Mouse (Mus musculus) CH12.LX (cell line): ENCODE measurements around the gene Cryzl2. TPM values are rescaled to one million over a fixed set of nuclear protein-coding genes. Genes with fewer than 3 reads are reported as not detected.

ENCODE experiments used
- DNase-seq: peaks from one replicate; pipeline ENCODE4 v3.0.0-alpha.2; 2013; ENCODE audit errors: extremely low read depth
- H3K27ac ChIP-seq: 2 replicates; pipeline ENCODE4 v1.5.1; 2012; ENCODE audit warnings: low read depth, mild to moderate bottlenecking, control low read depth, moderate library complexity; ENCODE audit not compliant: insufficient read depth
- H3K27me3 ChIP-seq: replicated peaks from 2 replicates; pipeline ENCODE3; 2012; ENCODE audit warnings: inconsistent platforms
- H3K36me3 ChIP-seq, 2 experiments: replicated peaks in 1 of 2; 2 replicates each; pipeline versions ENCODE3 to v1.6.1; 2012; ENCODE audit warnings: inconsistent platforms in 1 of 2, low read length in 1 of 2, mild to moderate bottlenecking in 1 of 2, mixed read lengths in 1 of 2, moderate library complexity in 1 of 2; ENCODE audit not compliant: control insufficient read depth in 1 of 2, insufficient read depth in 1 of 2
- H3K4me1 ChIP-seq, 2 experiments: 2 replicates each; pipeline ENCODE4 v1.6.1; 2012; ENCODE audit warnings: inconsistent platforms in 1 of 2, moderate library complexity in 1 of 2; ENCODE audit not compliant: insufficient read depth in 2 of 2, control insufficient read depth in 1 of 2
- H3K4me2 ChIP-seq: 2 replicates; pipeline ENCODE4 v1.6.1; 2012; ENCODE audit warnings: low read depth, mild to moderate bottlenecking, control low read depth; ENCODE audit not compliant: poor library complexity, insufficient read depth, severe bottlenecking
- H3K4me3 ChIP-seq, 3 experiments: fragments of 150-350 bp in 1 of 3; sonication (generic) in 1 of 3; replicated peaks in 1 of 3; 2 replicates each; pipeline versions ENCODE3 to v1.5.1; 2011 to 2012; ENCODE audit warnings: low read depth in 2 of 3, low read length in 2 of 3, mild to moderate bottlenecking in 2 of 3, moderate library complexity in 2 of 3, control low read depth in 1 of 3, improper control_type of control experiment in 1 of 3, inconsistent platforms in 1 of 3, mixed read lengths in 1 of 3; ENCODE audit not compliant: poor library complexity in 1 of 3
- H3K79me2 ChIP-seq: replicated peaks from 2 replicates; pipeline ENCODE4 v1.6.1; 2012; ENCODE audit warnings: mild to moderate bottlenecking, moderate library complexity; ENCODE audit not compliant: control insufficient read depth, poor library complexity, insufficient read depth, severe bottlenecking; ENCODE audit errors: extremely low read depth
- H3K9ac ChIP-seq: 2 replicates; pipeline ENCODE4 v1.6.1; 2012; ENCODE audit warnings: low read depth, mild to moderate bottlenecking, control low read depth, moderate library complexity; ENCODE audit not compliant: insufficient read depth
- H3K9me3 ChIP-seq: replicated peaks from 2 replicates; pipeline ENCODE3; 2012; ENCODE audit warnings: low read length, inconsistent platforms, mixed read lengths
- BHLHE40 ChIP-seq: IDR thresholded peaks from 2 replicates; pipeline ENCODE4 v1.6.1; 2011; ENCODE audit warnings: mild to moderate bottlenecking, low read depth, low read length, improper control_type of control experiment
- CHD1 ChIP-seq: IDR thresholded peaks from 2 replicates; pipeline ENCODE4 v1.6.1; 2012; ENCODE audit warnings: low read depth, low read length, improper control_type of control experiment, inconsistent platforms
- CHD2 ChIP-seq: IDR thresholded peaks from 2 replicates; pipeline ENCODE4 v1.6.1; 2011; ENCODE audit warnings: low read length, improper control_type of control experiment
- CTCF ChIP-seq, 2 experiments: IDR thresholded peaks in 1 of 2; conservative IDR thresholded peaks in 1 of 2; 2 replicates each; pipeline ENCODE4 v1.5.1; 2011 to 2012; ENCODE audit warnings: low read depth in 2 of 2, low read length in 2 of 2, improper control_type of control experiment in 1 of 2, inconsistent platforms in 1 of 2, mild to moderate bottlenecking in 1 of 2, moderate library complexity in 1 of 2
- ELF1 ChIP-seq: IDR thresholded peaks from 2 replicates; pipeline ENCODE4 v1.6.1; 2014; ENCODE audit warnings: low read depth, mild to moderate bottlenecking, inconsistent platforms, low read length, improper control_type of control experiment
- EP300 ChIP-seq: IDR thresholded peaks from 2 replicates; pipeline ENCODE4 v1.6.1; 2011; ENCODE audit warnings: low read length, improper control_type of control experiment
- GABPA ChIP-seq: IDR thresholded peaks from 2 replicates; pipeline ENCODE4 v1.6.1; 2012; ENCODE audit warnings: low read depth, low read length, improper control_type of control experiment, inconsistent platforms; ENCODE audit not compliant: insufficient replicate concordance
- HCFC1 ChIP-seq: IDR thresholded peaks from 2 replicates; pipeline ENCODE4 v1.6.1; 2012; ENCODE audit warnings: low read depth, mild to moderate bottlenecking, inconsistent platforms, low read length, improper control_type of control experiment
- IRF4 ChIP-seq: IDR thresholded peaks from 2 replicates; pipeline ENCODE4 v1.6.1; 2014; ENCODE audit warnings: low read depth, mild to moderate bottlenecking, inconsistent platforms, low read length, improper control_type of control experiment
- JUN ChIP-seq: IDR thresholded peaks from 2 replicates; pipeline ENCODE4 v1.6.1; 2011; ENCODE audit warnings: low read depth, mild to moderate bottlenecking, low read length, improper control_type of control experiment, moderate library complexity; ENCODE audit not compliant: insufficient read depth
- KAT2A ChIP-seq: IDR thresholded peaks from 2 replicates; pipeline ENCODE4 v1.6.1; 2012; ENCODE audit warnings: low read length, improper control_type of control experiment, inconsistent platforms; ENCODE audit not compliant: insufficient replicate concordance
- MAFK ChIP-seq: IDR thresholded peaks from 2 replicates; pipeline ENCODE4 v1.6.1; 2011; ENCODE audit warnings: low read length, improper control_type of control experiment; ENCODE audit not compliant: insufficient replicate concordance
- MAX ChIP-seq: IDR thresholded peaks from 2 replicates; pipeline ENCODE4 v1.6.1; 2011; ENCODE audit warnings: low read length, improper control_type of control experiment
- MAZ ChIP-seq: IDR thresholded peaks from 2 replicates; pipeline ENCODE4 v1.6.1; 2012; ENCODE audit warnings: low read depth, mild to moderate bottlenecking, inconsistent platforms, low read length, improper control_type of control experiment, moderate library complexity
- MXI1 ChIP-seq: IDR thresholded peaks from 2 replicates; pipeline ENCODE4 v1.6.1; 2011; ENCODE audit warnings: mild to moderate bottlenecking, low read depth, low read length, improper control_type of control experiment
- MYC ChIP-seq: IDR thresholded peaks from 2 replicates; pipeline ENCODE4 v1.6.1; 2011; ENCODE audit warnings: low read depth, mild to moderate bottlenecking, improper control_type of control experiment, low read length
- NELFE ChIP-seq: IDR thresholded peaks from 2 replicates; pipeline ENCODE4 v1.6.1; 2011; ENCODE audit warnings: low read depth, low read length, improper control_type of control experiment
- NRF1 ChIP-seq: IDR thresholded peaks from 2 replicates; pipeline ENCODE4 v1.6.1; 2014; ENCODE audit warnings: low read depth, mild to moderate bottlenecking, inconsistent platforms, low read length, improper control_type of control experiment, moderate library complexity
- PAX5 ChIP-seq: IDR thresholded peaks from 2 replicates; pipeline ENCODE4 v1.6.1; 2012; ENCODE audit warnings: low read length, inconsistent platforms, mixed read lengths
- POLR2A ChIP-seq: IDR thresholded peaks from 2 replicates; pipeline ENCODE4 v1.6.1; 2011; ENCODE audit warnings: low read depth, mild to moderate bottlenecking, improper control_type of control experiment, low read length
- POLR2AphosphoS2 ChIP-seq: IDR thresholded peaks from 2 replicates; pipeline ENCODE4 v1.6.1; 2011; ENCODE audit warnings: low read depth, low read length, improper control_type of control experiment
- RAD21 ChIP-seq: IDR thresholded peaks from 2 replicates; pipeline ENCODE4 v1.6.1; 2011; ENCODE audit warnings: low read depth, mild to moderate bottlenecking, low read length, improper control_type of control experiment, moderate library complexity
- RCOR1 ChIP-seq: conservative IDR thresholded peaks from 2 replicates; pipeline ENCODE4 v1.6.1; 2012; ENCODE audit warnings: low read depth, mild to moderate bottlenecking, inconsistent platforms, low read length, improper control_type of control experiment
- SIN3A ChIP-seq: IDR thresholded peaks from 2 replicates; pipeline ENCODE4 v1.6.1; 2012; ENCODE audit warnings: low read length, improper control_type of control experiment, inconsistent platforms
- SMC3 ChIP-seq: IDR thresholded peaks from 2 replicates; pipeline ENCODE4 v1.6.1; 2011; ENCODE audit warnings: low read depth, low read length, improper control_type of control experiment
- TBP ChIP-seq: conservative IDR thresholded peaks from 2 replicates; pipeline ENCODE4 v1.6.1; 2011; ENCODE audit warnings: low read depth, low read length, improper control_type of control experiment
- UBTF ChIP-seq: IDR thresholded peaks from 2 replicates; pipeline ENCODE4 v1.6.1; 2012; ENCODE audit warnings: low read depth, mild to moderate bottlenecking, inconsistent platforms, low read length, improper control_type of control experiment, moderate library complexity
- ZC3H11A ChIP-seq: IDR thresholded peaks from 2 replicates; pipeline ENCODE4 v1.6.1; 2012; ENCODE audit warnings: low read depth, mild to moderate bottlenecking, inconsistent platforms, low read length, improper control_type of control experiment
- ZKSCAN1 ChIP-seq: IDR thresholded peaks from 2 replicates; pipeline ENCODE4 v1.6.1; 2012; ENCODE audit warnings: low read depth, inconsistent platforms, low read length, improper control_type of control experiment, borderline replicate concordance
- ZMIZ1 ChIP-seq: IDR thresholded peaks from 2 replicates; pipeline ENCODE4 v1.6.1; 2012; ENCODE audit warnings: low read depth, mild to moderate bottlenecking, inconsistent platforms, low read length, improper control_type of control experiment
- dilution Hi-C: fragments of 300-500 bp; cut with MboI; formaldehyde crosslinking; loops from 2 replicates; pipeline ENCODE4 v1.14.3; 2020; ENCODE audit warnings: low sequenced_read_pairs; ENCODE audit not compliant: extremely low pct_unique_long_range_greater_than_20kb, extremely low pct_ligation_motif_present
- in situ Hi-C: fragments of 300-500 bp; cut with MboI; formaldehyde crosslinking; loops from 3 replicates; pipeline ENCODE4 v1.14.3; 2019; ENCODE audit warnings: low sequenced_read_pairs, low pct_ligation_motif_present, low pct_unique_long_range_greater_than_20kb, mixed read lengths
- polyA plus RNA-seq: library from polyadenylated mRNA; unstranded; fragments of >175 nt; gene quantifications from 2 replicates; pipeline ENCODE4 v1.2.1, GENCODE M21; 2012; ENCODE audit warnings: low read depth; ENCODE audit not compliant: insufficient read length
- total RNA-seq, 2 experiments: library from RNA; depleted of rRNA; stranded (reverse); fragments of 300-350 nt in 1 of 2; fragments of >200 nt in 1 of 2; gene quantifications; 2 replicates each; pipeline ENCODE4 v1.2.3; 2012 to 2014

Cryzl2 gene
- total and polyA plus RNA-seq, 3 experiments: 22.5 to 41.0 (median 25.0) TPM

GRCm38 (mm10) chr1:157446325-157446724 lies 12.1 kb upstream of the Cryzl2 start:
- Histone ChIP-seq H3K4me2 (no peak overlapping the region), H3K4me3 (no peak overlapping the region), H3K79me2 (no peaks in the 10 kb centered on the region), H3K27ac (no peak overlapping the region), H3K9ac (no peak overlapping the region), H3K9me3 (no peaks in the 10 kb centered on the region), H3K27me3 (no peaks in the 10 kb centered on the region), H3K4me1 (peaks cover 4 to 43% of the 10 kb centered on the region in 2 experiments; a peak in 3 of 4 replicates), H3K36me3 (no peaks in the 10 kb centered on the region)
- dilution Hi-C loops (no loop called here), in situ Hi-C loops (loop anchor here (10.0 kb wide), 1 partner anchor 362 kb away; no protein-coding TSS in a partner anchor)
- TF ChIP-seq ELF1 (peak; percentile 45), BHLHE40 (no peak), HCFC1 (no peak), JUN (no peak), CHD1 (no peak), UBTF (no peak), MAFK (no peak), POLR2A (no peak), POLR2AphosphoS2 (no peak), CHD2 (no peak), MAZ (no peak), NELFE (no peak), TBP (no peak), NRF1 (no peak), RCOR1 (no peak), EP300 (no peak), KAT2A (no peak), ZC3H11A (no peak), IRF4 (no peak), ZMIZ1 (no peak), MAX (no peak), SMC3 (peak; percentile 76), MYC (no peak), SIN3A (no peak), PAX5 (no peak), ZKSCAN1 (no peak), GABPA (no peak), CTCF (conservative IDR thresholded peaks at IDR 0.05 in 1 of 2, IDR thresholded peaks at IDR 0.05 in 1 of 2; ENCODE audit: low read depth in 2 of 2, low read length in 2 of 2) (peak in 1 of 2 experiments; percentile 81; a peak in 2 of 4 replicates), MXI1 (no peak), RAD21 (peak; percentile 81)
- peak; percentile 40 for DNase-seq
